Mouse (Mus musculus): ENCODE data around the gene Tdgf1.

Gene Tdgf1

DNA sequence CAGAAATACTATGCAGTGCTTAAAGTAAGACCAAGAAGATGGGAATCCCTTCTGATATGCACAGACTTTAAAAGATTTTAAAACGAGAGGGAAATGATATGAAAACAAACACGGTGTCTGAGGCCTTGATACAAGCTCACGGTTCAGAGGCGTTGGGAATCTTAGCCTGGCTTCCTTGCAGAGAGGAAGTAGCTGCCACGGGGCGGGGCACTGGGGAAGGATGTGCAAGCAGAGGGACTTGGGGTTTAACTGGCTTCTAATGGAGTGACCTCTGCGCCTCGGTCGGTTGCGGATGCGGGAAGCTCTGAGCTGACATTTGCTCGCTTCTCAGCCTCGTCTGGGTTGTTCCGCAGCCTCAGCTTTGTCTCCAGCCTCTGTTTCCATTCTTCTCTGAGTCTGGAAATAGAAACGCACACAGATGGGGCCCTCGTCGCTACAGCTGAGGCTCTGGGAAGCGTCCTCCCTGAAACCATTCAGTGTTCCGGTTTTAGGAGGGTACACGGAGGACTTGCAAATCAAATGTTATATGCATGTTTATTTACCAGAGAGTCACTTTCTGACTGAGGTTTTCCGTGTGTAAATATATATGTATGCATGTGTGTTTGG lies 31.2 kb downstream of the Tdgf1 start:
- DNase-seq (ENCODE audit: low spot score in 2 of 2), result no peak

- DNase-seq (ENCODE audit: low spot score in 2 of 2), result no peak
Observed at GRCm38 (mm10) chr9:110909371-110909967, 36.5 kb downstream of the Tdgf1 start.

- no peak for DNase-seq (ENCODE audit: low spot score in 2 of 2)
Observed at GRCm38 (mm10) chr9:110908631-110909016, 37.3 kb downstream of the Tdgf1 start.

DNA sequence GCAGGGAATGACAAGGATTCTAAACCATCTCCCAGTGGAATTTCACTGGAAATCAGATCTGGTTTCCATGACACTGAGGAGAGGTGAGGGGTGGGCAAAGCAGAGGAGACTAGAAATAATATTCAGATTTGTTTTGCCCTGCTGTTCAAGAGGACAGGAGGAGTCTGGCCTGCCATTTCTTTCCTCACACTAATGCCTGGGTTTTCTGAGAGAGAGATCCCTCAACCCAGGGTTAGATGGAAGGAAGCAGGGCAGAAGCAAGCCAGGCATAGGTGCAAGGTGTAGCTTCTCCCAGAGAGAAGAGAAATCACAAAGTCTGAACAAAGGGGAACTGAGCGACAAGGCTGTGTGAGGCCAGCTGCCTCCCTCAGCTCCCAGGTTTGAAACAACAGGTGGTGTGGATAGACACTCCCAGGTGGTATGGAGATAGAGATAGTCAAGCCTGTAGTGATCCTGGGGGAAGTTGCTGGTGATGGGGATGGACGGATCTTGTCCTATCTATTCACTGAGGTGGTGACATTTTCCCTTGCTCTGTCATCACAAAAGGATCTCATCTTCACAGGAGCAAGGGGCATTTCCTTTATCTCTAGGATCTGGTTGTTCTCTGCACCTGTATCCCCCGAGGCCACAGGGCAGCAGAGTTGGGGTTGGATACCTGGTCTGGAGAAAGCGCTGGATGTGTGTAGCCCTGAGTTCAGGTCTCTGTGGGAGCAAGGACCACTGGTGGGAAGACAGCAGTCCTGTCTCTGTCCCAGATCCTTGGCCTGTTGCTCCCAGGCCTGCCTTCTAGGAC lies 37.9 kb downstream of the Tdgf1 start:
- no peak for DNase-seq (ENCODE audit: low spot score in 2 of 2)

- no peak for DNase-seq (ENCODE audit: low spot score in 2 of 2)
Observed at GRCm38 (mm10) chr9:110907201-110907837, 38.6 kb downstream of the Tdgf1 start.

DNA sequence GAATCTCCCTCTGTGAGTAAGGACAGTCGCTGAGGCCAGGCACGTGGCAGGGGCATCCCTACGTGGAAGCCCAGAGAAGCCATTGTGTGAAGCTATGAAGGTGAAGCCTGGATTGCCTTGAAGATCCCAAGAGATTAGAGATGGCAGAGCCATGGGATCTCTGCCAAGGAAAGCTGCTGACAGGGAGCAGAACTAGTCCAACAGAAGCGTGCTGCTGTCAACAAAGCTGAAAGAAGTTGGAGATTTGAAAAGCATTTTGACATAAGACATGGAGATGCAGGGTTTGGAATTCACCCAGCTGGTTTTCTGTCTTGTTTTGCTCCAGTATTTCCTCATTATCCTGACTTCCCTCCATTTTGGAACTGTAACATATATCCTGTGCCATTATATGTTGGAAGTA lies 43.7 kb downstream of the Tdgf1 start:
- no peak for DNase-seq (ENCODE audit: low spot score in 2 of 2)

- no peak for DNase-seq (ENCODE audit: low spot score in 2 of 2)
Observed at GRCm38 (mm10) chr9:110901204-110901603, 44.8 kb downstream of the Tdgf1 start.

DNA sequence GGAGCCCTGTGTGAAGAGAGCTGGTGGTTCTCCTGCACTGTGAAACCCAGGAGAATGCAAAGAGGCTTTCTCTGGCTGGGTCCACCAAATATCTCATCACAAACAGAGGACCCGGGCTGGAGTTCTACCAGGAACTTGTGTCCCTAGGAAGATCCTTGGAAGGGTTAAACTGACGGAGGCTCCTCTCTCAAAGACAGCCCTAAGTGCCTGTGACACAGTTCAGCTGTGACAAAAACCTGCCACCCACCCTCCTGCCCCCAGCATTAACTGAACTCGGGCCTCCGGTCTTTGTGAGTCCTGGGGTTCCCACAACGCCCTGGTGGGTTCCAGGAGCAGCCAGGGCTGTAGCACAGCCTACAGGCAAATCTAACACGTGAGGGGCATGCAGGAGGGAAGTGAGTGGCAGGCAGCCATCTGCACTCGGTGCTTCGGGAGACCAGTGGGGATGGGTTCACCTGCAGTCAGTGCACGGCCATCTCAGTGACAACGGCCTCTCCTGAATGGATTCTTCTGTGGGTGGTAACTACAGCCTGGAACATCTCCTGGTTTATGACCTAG lies 46.4 kb downstream of the Tdgf1 start:
- DNase-seq (ENCODE audit: low spot score in 2 of 2), result no peak

- DNase-seq (ENCODE audit: low spot score in 2 of 2), result no peak
Observed at GRCm38 (mm10) chr9:110896595-110896994, 49.4 kb downstream of the Tdgf1 start.

DNA sequence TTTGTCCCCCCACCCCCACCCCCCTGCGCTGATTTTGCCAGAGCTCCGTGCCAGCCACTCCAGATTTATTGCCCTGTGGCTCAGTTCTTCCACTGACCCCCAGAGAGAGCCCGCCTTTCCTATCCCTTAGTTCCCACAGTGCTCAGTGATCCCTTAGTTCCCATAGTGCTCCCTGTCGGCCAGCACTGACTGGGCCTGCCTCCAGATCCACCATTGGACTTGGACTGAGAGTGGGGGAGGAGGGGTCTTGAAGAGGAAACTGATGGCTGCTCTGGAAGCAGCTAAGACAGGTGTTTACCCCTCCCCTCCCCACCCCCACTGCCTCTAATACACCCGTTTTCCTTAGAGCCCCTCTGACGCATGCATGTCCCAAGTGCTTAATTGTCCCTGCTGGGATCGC lies 50.0 kb downstream of the Tdgf1 start:
- no peak for DNase-seq (ENCODE audit: low spot score in 2 of 2)

DNA sequence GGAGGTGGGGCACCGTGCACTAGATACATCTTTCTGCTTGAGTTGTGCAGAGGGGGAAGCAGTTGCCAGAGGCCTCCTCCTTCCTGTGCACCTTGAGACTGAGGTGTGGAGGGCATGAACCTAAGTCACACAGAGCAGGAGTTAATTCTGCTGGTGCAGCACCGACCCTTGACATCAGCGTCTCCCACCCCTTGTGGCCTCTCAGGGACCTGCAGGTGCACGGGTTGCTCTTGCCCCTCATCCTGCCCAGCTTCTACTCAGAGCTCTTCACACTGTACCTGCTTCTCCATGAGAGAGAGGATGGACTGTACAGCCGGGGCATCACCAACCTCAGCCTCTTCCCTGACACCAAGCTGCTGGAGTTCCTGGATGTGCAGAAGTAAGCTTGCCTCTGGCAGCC lies 50.5 kb downstream of the Tdgf1 start:
- DNase-seq (ENCODE audit: low spot score in 2 of 2), result no peak

DNA sequence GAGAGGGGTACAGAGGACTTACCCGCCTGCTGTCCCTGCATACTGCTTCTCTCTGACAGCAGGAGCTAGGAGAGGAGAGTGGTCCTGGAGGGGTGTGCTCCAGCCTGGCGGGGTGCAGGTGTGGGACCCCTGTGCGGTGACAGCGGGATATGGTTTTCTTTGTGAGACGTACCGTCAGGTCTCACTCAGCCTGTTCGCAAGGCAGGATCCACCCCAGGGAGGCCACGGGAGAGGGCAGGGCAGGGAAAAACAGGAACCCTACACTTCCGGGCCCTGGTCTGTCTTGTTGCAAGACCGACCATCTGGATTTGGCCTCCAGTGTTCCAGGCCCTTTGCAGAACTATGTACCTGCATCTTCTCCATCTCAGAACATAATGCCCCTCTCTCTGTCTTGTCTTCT lies 52.5 kb downstream of the Tdgf1 start:
- no peak for DNase-seq (ENCODE audit: low spot score in 2 of 2)

DNA sequence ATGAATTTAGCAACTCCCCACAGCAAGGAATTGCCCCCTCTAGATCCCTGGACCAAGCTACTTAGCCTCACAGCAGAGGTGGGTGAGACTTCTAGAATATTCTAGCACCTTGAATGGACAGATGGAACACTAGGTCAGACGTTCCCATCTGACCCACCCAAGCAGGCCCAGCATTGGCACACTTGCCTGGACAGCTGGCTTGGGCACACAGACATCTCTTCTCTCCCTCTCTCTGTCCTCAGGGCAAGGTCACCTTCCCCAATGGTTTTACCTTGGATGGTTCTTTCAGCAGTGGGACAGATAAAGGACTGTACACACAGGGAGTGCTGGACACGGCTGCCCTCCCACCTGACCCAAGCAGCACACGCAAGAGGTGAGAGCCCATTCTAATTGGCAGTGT lies 53.4 kb downstream of the Tdgf1 start:
- DNase-seq (ENCODE audit: low spot score in 2 of 2), result no peak

DNA sequence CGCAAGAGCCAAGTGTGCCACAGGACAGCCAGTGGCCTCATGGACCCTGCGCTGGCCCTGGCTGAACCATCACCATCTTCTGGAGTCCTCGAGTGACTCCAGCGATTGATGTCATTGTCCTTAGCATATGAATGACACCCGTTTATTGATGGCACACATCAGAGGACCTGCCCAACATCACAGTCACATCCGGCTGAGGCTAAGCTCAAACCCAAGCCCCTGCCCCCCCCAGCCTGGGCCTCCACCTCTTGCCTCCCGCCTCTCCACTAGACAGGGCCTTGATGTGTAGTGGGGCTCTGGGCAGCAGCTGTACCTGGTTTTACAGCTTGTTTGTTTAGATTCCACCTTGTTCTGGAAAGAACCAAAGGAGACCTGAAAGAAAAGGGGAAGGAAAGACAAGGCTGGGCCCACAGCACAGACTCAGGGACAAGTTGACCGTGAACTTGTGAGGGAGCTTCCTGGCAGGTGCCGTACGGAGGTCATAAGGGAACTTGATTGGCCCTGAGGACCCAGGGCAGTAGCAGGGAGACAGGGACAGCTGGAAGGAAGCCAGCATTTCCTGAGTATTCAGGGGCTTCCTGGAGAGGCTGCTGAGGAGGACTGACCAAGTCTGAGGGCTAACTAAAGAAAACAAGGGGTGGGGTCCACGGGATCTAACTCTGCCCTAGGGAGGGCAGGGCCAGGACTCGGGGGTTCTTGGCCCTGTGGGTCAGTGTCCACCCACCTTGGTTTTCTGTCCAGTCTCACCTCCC lies 54.7 kb downstream of the Tdgf1 start:
- DNase-seq (ENCODE audit: low spot score in 2 of 2), result no peak

DNA sequence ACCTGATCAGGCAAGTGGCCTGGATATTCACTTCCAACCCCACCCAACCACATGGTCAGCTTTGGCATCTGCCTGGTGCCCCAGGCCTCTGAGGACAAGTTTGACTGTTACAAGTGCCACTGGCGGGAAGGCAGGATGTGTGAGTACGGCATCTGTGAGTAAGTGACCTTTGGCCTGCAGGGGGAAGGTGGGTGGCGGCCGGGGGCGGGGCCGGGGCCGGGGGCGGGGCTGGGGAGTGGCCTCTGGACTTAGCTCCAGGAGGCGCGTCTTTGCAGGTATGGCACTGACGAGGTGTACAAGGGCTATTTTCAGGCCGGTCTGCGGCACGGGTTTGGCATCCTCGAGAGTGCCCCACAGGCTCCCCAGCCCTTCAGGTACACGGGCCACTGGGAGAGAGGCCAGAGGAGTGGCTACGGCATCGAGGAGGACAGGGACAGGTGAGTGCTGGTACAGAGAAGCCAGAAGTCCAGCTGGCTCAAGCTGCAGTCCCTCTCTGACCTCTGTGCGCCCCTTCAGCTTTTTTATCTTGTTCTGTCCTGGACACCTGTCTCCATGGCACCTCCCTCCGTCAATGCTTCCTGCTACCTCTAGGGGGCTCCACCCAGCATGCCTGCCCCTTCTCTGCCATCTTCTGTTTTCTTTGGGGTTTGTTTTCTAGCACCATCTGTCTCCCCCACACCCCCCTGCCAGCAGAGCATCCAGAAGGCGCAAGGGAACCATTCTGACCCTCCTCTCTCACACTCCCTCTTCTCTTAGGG lies 55.8 kb downstream of the Tdgf1 start:
- no peak for DNase-seq (ENCODE audit: low spot score in 2 of 2)

Data from frontal cortex, postnatal 36 days (tissue).